Mouse (Mus musculus) retina, postnatal 1 day (tissue): ENCODE data around the gene Olfr1385.
"Not testable (repeated sequence)": the region's sequence is repeated elsewhere in the genome, so short reads cannot be mapped to it uniquely, and the experiment has no call there.

ENCODE experiments used
- DNase-seq: peaks from one replicate; pipeline ENCODE4 v3.0.0-alpha.2; 2012

Gene Olfr1385

DNA sequence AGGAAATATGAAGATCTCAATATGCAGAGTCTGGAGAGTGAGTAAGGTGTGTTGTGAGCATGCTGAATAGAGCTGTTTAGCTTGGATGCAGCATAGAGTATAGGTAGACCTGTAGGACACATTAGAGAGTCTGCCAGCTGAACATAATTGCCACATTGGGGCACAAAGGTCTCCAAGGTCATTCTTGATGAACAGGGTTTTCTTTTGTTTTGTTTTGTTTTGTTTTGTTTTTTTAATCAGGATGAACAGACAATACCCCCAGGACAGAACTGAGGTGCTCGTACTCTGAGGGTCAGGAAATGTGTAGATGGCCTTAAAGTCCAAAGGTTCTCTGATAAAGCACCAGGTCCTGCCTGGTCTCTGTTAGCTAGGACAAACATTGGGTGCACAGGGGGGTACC is at the start of gene Olfr1385:
Olfr1385 (plus strand) TSS at position 301 of the 400 bp plus-strand sequence.
- DNase-seq, result not testable (repeated sequence)

GRCm38 (mm10) chr11:49455043-49455442 is 33.8 kb upstream of the Olfr1385 start, which contains the start of gene Olfr1387:
Gene Olfr1387 (plus strand): TSS chr11:49455343.
- no peak for DNase-seq

- DNase-seq, result not testable (repeated sequence)
Observed at GRCm38 (mm10) chr11:49464746-49465145, 24.1 kb upstream of the Olfr1385 start, which contains the start of gene Olfr1386. Gene Olfr1386 (plus strand): TSS chr11:49465046.

DNA sequence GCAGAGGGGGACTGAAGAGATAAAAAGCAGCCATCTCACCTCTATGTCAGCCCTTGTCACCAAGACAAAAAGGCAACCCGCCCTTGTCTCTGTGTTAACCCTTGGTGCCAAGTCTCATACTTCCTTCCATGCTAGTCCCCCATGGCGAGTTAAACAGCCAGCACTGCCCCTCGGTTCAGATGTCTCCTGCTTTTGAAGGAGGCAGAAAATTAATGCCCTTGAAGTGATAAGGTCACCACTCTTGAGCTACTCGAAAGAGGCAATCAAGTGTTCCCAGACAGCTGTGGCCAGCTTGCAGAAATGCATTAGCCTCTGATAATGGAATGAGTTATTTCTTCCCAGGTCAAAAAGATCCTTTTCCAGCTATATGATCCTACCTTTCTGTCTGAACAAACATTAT is 2.9 kb upstream of the Olfr1385 start:
- DNase-seq, result no peak

DNA sequence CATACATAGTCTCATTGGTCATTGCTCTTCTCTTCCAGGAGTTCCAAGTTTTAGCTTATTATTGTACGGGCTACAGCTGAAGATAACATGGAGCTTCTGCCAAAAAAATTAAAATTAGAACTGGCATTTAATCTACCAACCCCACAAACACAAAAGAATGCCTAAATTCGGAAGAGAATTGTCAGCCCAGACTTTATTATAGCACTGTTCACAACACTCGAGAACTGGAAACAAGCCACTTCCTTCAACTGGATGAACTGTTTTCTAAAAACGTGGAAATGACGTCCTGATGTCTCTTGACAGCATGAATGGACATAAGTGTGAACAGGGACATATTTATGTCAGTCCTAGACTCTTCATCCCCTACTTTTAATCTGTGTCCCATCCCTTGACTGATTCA is 29.2 kb downstream of the Olfr1385 start:
- DNase-seq, result no peak

GRCm38 (mm10) chr11:49519348-49519747 is 30.5 kb downstream of the Olfr1385 start, which contains the start of gene Olfr1383:
Gene Olfr1383 (plus strand): TSS chr11:49519648.
- no peak for DNase-seq

DNA sequence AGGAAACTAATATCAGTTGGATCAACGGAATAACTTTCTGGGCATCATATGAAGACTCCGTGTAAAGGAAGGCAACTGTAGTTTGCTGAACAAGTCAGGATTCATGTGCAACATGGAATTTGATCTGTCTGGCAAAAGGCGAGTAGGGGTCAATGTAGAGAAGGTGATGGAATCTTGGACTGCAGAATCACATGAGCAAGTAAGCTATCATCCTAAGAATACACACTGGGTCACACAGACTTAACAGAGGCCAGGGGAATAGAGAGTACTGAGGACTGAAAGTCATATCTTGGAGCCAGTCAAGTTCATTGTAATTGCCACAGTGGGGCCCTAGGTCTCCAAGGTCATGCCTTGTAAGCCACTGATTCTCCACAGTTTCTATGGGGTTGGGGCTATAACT is 39.1 kb downstream of the Olfr1385 start, which contains the start of gene Olfr1382:
Olfr1382 (plus strand) TSS at position 301 of the 400 bp plus-strand sequence.
- no peak for DNase-seq

- DNase-seq, result no peak
Observed at GRCm38 (mm10) chr11:49532761-49533160, 43.9 kb downstream of the Olfr1385 start.

- peak; percentile 15 for DNase-seq
Observed at GRCm38 (mm10) chr11:49536631-49537030, 47.8 kb downstream of the Olfr1385 start.

DNA sequence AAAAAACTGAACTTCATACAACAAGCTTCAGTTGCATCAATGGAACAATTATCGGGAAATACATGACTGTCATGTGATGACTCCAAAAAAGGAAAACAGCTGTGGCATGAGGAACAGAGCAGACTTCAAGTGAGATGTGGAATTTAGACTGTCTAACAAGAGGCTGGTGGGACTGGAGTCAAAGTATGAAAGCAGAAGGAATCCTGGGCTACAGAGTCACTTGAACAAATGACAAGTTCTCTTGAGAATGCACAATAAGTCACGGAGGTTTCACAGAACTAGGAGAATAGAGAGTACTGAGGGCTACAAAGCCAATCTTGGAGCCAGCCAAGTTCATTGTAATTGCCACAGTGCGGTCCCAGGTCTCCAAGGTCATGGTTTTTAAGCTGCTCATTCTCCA is 54.3 kb downstream of the Olfr1385 start, which contains the start of gene Olfr1381:
Olfr1381 (plus strand) TSS at position 301 of the 400 bp plus-strand sequence.
- not testable (repeated sequence) for DNase-seq
